In the genomic region with DNA sequence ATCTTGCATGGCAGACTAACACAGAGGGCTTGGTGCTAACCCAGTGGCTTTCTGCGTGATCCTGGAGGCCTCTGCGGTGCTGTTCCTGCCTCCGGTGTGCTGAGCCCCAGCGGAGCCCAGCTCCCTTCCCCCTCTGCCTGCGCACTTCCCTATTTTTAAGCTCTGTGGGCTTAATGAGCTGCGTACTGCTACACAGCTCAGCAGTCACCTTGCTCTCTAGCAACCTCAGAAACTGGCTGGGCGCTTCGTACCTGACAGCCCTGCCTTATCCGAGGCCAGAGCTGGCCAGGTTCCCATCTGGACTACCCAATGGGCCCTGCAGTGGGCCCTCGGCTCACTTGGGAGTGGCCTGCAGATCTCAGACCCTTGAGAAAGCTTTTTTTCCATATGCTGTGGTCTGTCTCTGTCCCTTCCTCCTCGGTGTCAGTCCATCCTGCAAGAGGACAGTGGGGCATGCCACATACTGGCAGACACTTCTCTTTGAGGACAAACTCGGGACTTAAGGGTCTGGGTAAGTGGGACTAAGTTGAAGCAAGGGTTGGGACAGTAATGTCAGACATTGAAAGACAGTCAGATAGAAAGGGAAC, we compare ENCODE assay signal across 9 mouse cellular contexts.
A peak's percentile ranks its signal among the peaks of the same experiment; 100 is the strongest.
DNase-seq lines count a peak whose midpoint lies in the region; ATAC-seq and TF ChIP-seq lines count a peak whose summit lies in the region.
"Had no signal": no experiment of that assay in that cellular context is flagged by ENCODE, and none has a peak within 500 bp of the region (broad histone marks: within the 10 kb centered on the region; RNA-seq: fewer than 3 reads in every experiment).

No protein-coding gene starts in this region.

- no peak overlapping the region for H3K27ac ChIP-seq in hindbrain, embryonic 15.5 days (replicated peaks)
- no peak overlapping the region for H3K27ac ChIP-seq in hindbrain, embryonic 11.5 days (ENCODE audit: low read depth, low read length)
- H3K27ac ChIP-seq: embryonic facial prominence, embryonic 13.5 days; lung, embryonic 15.5 days had no signal

- DNase-seq in hindbrain, embryonic 11.5 days (ENCODE audit: low spot score): no peak
- peak; percentile 78 for DNase-seq in A20 (ENCODE audit: low read depth, low spot score)
- DNase-seq in lung, postnatal 10 days: no peak
- DNase-seq in layer of hippocampus, postnatal 36 days: no peak

- WGBS in hindbrain, embryonic 15.5 days: 54% methylated on average over 12 of the region's 12 CpGs
- WGBS in hindbrain, embryonic 11.5 days: 59% methylated on average over 12 of the region's 12 CpGs

- no peak overlapping the region for H3K4me2 ChIP-seq in hindbrain, embryonic 15.5 days
- no peak overlapping the region for H3K4me2 ChIP-seq in hindbrain, embryonic 11.5 days (replicated peaks; ENCODE audit: low read depth, low read length)
- H3K4me2 ChIP-seq: embryonic facial prominence, embryonic 13.5 days; lung, embryonic 15.5 days had no signal

- no peak overlapping the region for H3K9ac ChIP-seq in hindbrain, embryonic 15.5 days
- H3K9ac ChIP-seq in hindbrain, embryonic 11.5 days (ENCODE audit: low read depth, low read length): no peak overlapping the region
- H3K9ac ChIP-seq: embryonic facial prominence, embryonic 13.5 days; lung, embryonic 15.5 days had no signal

- peak; percentile 57 for ATAC-seq in hindbrain, embryonic 15.5 days (ENCODE audit: low FRiP score, low read depth)
- no peak for ATAC-seq in hindbrain, embryonic 11.5 days (ENCODE audit: low FRiP score)
- peak; percentile 90 for ATAC-seq in megakaryocyte progenitor cell, adult 5-6 weeks (replicated peaks; ENCODE audit: poor library complexity)

- no peaks in the 10 kb centered on the region for H3K36me3 ChIP-seq in hindbrain, embryonic 15.5 days
- H3K36me3 ChIP-seq in hindbrain, embryonic 11.5 days (ENCODE audit: control insufficient read depth, insufficient read depth, low read length): no peaks in the 10 kb centered on the region
- H3K36me3 ChIP-seq in E14TG2a.4 (ENCODE audit: insufficient read depth, low read length): no peaks in the 10 kb centered on the region
- H3K36me3 ChIP-seq: embryonic facial prominence, embryonic 13.5 days; lung, embryonic 15.5 days had no signal

- no peaks in the 10 kb centered on the region for H3K9me3 ChIP-seq in hindbrain, embryonic 15.5 days
- H3K9me3 ChIP-seq in hindbrain, embryonic 11.5 days (ENCODE audit: control insufficient read depth, low read length): no peaks in the 10 kb centered on the region
- no peaks in the 10 kb centered on the region for H3K9me3 ChIP-seq in E14TG2a.4 (ENCODE audit: low read length)
- H3K9me3 ChIP-seq: embryonic facial prominence, embryonic 13.5 days; lung, embryonic 15.5 days had no signal

- no peak overlapping the region for H3K4me3 ChIP-seq in hindbrain, embryonic 15.5 days
- no peak overlapping the region for H3K4me3 ChIP-seq in hindbrain, embryonic 11.5 days (ENCODE audit: low read depth, low read length)
- 0 out of 2 replicates have a peak overlapping the region, but pooled peaks have one; percentile 43 for H3K4me3 ChIP-seq in E14TG2a.4 (replicated peaks; ENCODE audit: low read length)
- H3K4me3 ChIP-seq: embryonic facial prominence, embryonic 13.5 days; lung, embryonic 15.5 days had no signal

- H3K4me1 ChIP-seq in hindbrain, embryonic 15.5 days (replicated peaks): peaks cover 11% of the 10 kb centered on the region
- peaks cover 2% of the 10 kb centered on the region; the same call in 1 of the 2 replicates for H3K4me1 ChIP-seq in hindbrain, embryonic 11.5 days (replicated peaks; ENCODE audit: control insufficient read depth, insufficient read depth, low read length)
- peaks cover 10% of the 10 kb centered on the region; the same call in 1 of the 2 replicates for H3K4me1 ChIP-seq in E14TG2a.4 (replicated peaks; ENCODE audit: low read depth, low read length)

- H3K27me3 ChIP-seq in hindbrain, embryonic 15.5 days: no peaks in the 10 kb centered on the region
- H3K27me3 ChIP-seq in hindbrain, embryonic 11.5 days (ENCODE audit: control insufficient read depth, insufficient read depth, low read length): no peaks in the 10 kb centered on the region
- peaks cover 15% of the 10 kb centered on the region for H3K27me3 ChIP-seq in E14TG2a.4 (ENCODE audit: insufficient read depth, low read length)
- H3K27me3 ChIP-seq: embryonic facial prominence, embryonic 13.5 days; lung, embryonic 15.5 days had no signal

- no peak for TF ChIP-seq CTCF in E14TG2a.4 (conservative IDR thresholded peaks at IDR 0.05; ENCODE audit: low read length)
